Mouse (Mus musculus): ENCODE measurements at regions not wholly inside any gene's neighbourhood (a gene's known extent, or its start where the extent isn't known, plus 50 kb on each side); places are given as distances from the start of the nearest gene placed in this dataset.

- no peak for DNase-seq (ENCODE audit: low read depth in 2 of 2, low spot score in 2 of 2)
These were observed 645.4 kb upstream of the Gm10131 start for GRCm38 (mm10) chr8:34756916-34757315.

DNA sequence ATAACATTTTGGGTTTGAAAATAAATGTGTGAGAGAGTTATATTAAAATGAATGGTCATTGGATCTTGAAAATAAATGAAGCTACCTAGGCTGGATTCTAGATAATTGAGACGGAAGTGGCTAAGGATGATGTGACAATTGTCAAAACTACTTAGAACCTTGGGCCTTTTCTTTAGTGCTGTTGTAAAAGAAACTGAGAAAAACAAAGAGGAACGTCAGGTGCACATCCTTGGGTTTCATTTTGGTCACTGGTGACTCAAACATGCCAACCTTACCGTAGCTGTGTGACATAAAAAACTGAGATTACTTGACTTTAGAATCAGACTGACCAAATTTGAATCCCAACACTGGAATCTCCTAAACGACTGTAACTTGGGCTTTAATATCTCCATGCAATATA, 644.6 kb upstream of the Gm10131 start:
- no peak for DNase-seq (ENCODE audit: low read depth in 2 of 2, low spot score in 2 of 2)

- no peak for DNase-seq (ENCODE audit: low read depth in 2 of 2, low spot score in 2 of 2)
These were observed 643.9 kb upstream of the Gm10131 start for GRCm38 (mm10) chr8:34755480-34755879.

DNA sequence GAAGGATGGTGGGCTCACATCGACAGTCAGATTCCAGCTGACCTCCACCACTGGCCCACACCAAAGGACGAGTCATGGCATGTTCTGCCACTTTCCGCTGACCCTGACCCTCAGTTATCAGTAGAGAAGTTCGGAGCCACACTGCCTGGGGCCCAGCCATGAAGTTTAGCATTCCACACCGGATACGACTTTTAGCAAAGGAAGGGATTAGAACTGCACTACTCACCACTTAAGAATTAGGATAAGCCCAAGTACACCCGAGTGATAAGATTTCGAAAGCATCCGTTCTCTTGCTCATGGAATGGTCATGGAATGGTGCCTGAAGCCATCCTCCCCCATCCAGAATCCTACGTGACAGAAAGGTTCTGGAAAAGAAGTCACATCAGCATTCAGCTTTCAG, 641.5 kb upstream of the Gm10131 start:
- no peak for DNase-seq (ENCODE audit: low read depth in 2 of 2, low spot score in 2 of 2)

DNA sequence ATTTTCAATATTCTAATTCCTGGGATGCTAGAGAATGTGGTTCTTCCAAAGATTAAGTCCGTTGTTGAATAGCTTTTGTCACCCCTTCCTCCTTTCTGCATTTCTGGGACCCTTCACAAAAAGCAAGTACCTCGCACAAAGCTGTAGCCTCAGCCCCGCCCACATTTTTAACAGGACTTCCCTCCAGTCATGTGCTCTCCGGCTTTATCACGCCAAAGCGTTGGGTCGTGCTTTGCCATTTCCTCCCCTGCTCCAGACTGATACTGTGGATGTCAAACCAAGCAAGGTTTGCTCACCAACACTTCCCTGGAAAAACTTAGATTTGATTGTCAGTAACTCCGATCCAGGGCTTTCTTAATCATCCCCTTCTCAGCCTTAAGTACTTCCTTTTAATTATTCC, 637.0 kb upstream of the Gm10131 start:
- DNase-seq (ENCODE audit: low read depth in 2 of 2, low spot score in 2 of 2), result no peak

DNA sequence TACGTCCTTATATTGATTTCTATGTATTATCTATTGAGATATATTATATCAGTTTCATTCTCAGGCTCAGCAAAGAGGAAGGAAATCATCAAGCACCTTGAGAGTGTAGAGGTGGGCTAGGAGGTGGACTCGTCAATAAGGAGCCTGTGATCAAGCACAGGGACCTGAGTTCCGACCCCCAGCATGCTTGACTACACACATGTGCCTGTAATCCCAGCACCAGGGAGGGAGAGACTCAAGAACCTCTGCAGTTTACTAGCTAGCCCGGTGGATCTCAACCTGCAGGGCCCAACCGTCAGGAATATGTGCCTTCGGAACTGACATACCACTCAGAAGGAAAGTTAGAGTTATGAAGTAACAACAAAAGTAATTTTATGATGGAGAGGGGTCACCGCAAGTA, 634.2 kb upstream of the Gm10131 start:
- DNase-seq (ENCODE audit: low read depth in 2 of 2, low spot score in 2 of 2), result no peak

GRCm38 (mm10) chr8:34744682-34745081, 633.1 kb upstream of the Gm10131 start:
- DNase-seq (ENCODE audit: low read depth in 2 of 2, low spot score in 2 of 2), result no peak

GRCm38 (mm10) chr8:34744179-34744578, 632.6 kb upstream of the Gm10131 start:
- no peak for DNase-seq (ENCODE audit: low read depth in 2 of 2, low spot score in 2 of 2)

- DNase-seq (ENCODE audit: low read depth in 2 of 2, low spot score in 2 of 2), result no peak
These were observed 631.6 kb upstream of the Gm10131 start for GRCm38 (mm10) chr8:34743137-34743536.

- no peak for DNase-seq (ENCODE audit: low read depth in 2 of 2, low spot score in 2 of 2)
These were observed 629.3 kb upstream of the Gm10131 start for GRCm38 (mm10) chr8:34740836-34741235.

DNA sequence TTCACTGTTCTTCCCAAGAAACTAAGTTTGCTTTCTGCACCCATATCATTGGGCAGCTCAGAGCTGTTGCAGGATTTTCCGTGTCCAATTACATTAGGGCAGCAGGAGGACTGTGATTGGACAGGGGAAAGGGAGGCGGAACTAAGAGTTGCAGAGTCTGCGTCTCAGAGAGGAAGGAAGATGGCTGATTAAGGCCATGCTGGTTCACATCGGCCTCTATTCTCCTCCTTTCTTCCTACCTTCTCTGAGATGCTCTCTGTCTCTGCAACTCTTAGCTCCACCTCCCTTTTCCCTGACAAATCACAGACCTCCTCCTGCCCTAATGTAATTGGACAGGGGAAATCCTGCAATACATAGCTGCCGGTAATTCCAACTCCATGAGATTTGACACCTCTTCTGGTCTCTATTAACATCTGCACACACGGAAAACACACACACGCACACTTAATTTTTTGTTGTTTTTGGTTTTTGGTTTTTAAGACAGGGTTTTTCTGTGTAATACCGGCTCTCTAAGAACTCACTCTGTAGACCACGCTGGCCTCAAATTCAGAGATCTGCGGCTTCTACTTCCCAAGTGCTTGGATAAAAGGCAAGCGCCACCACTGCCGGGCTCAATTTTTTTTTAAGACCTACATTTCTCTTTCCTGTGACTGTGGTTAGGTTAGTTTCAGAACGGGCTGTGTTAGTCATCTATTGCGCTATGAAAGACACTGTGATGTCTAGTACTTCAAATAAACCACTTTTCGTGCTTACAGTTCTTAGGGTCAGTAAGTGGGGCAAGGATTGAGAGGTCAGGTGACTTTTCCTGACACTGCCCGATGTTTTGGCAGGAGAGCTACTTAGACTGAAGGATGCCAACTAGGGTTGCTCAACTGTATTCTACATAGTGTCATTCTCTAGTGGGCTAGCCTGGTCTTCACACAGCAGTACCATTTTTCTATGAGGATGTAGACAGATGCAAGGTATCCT, 628.6 kb upstream of the Gm10131 start:
- peak; percentile 15 to 29 for DNase-seq (ENCODE audit: low read depth in 2 of 2, low spot score in 2 of 2)

- DNase-seq (ENCODE audit: low read depth in 2 of 2, low spot score in 2 of 2), result no peak
These were observed 624.7 kb upstream of the Gm10131 start for GRCm38 (mm10) chr8:34736214-34736613.

GRCm38 (mm10) chr8:34735006-34735405, 623.5 kb upstream of the Gm10131 start:
- DNase-seq (ENCODE audit: low read depth in 2 of 2, low spot score in 2 of 2), result peak in 1 of 2 experiments; percentile 18

DNA sequence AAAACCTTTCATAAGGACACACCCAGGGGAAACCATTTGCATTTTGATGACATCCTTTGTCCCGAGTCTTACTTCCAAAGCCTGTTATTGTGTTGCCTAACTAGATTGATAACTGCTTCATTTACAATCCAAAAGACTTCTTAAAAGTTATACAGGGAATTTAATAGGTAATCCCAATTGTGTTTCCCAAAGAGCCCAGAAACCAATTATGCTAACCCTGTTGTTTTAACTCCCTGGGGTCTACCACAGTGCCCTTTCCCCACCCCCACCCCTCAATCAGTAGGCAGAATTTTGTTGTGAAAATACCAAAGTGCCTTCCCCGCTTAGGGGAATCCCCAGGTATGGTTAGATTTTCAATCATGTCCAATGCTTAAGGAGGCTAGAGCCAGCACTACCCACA, 621.3 kb upstream of the Gm10131 start:
- DNase-seq (ENCODE audit: low read depth in 2 of 2, low spot score in 2 of 2), result no peak

DNA sequence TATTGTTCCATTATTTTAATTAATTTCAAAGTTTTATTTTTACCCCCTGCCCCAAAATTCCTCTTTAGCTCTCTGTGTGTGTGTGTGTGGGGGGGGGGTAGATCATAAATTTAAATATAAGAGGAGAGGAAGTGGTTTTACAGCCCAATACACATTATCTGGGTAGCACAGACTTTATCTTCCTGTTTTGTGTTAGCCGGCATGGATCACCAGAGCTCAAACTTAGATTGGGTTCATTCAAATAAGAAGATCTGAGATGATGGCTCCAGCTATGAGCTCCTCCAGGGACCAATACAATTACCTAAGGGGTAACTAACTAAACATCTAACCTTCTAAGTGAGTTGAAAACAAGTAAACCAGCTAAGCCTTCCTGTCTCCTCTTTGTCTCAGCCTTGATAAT, 620.8 kb upstream of the Gm10131 start:
- DNase-seq (ENCODE audit: low read depth in 2 of 2, low spot score in 2 of 2), result no peak

DNA sequence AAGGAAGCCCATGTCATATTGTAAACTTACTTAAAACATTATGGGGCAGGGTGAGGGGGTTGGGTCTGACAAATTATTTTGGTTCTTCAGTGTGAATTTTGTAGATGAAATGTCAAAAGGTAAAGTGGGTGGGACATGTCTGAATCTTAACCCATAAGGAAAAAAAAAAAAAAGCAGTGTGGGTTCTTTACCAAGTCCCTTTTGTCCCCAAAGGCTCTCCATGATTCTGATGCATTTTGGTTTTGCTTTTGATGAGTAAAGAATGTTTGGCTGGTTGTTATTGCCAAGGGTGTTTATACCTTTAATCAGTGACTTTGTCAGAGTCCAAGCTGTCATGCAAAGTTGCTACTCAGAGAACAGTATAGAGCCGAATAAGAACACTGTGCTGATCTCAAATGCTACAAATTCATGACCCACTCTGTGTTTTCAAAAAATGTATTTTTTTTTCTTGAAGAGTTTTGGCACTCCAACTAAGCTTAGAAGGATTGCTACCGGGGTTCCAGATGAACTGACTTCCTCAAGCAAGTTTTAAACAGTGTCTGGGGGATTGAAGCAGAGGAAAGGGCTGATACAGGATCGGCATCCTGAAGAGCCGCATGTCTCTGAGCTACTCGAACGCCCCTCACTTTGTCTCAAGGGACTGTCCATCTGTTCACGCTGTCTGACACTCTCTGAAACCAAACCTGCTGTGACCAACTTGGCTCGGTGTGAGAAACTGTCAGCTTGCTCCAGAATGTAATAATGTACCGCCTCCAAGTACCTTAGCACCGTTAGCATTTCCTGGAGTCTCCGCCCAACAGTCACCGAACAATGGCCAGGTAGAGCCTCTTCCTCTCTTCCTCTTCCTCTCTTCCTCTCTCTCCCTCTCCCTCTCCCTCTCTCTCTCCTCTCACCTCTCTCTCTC, 619.8 kb upstream of the Gm10131 start:
- DNase-seq (ENCODE audit: low read depth in 2 of 2, low spot score in 2 of 2), result no peak

DNA sequence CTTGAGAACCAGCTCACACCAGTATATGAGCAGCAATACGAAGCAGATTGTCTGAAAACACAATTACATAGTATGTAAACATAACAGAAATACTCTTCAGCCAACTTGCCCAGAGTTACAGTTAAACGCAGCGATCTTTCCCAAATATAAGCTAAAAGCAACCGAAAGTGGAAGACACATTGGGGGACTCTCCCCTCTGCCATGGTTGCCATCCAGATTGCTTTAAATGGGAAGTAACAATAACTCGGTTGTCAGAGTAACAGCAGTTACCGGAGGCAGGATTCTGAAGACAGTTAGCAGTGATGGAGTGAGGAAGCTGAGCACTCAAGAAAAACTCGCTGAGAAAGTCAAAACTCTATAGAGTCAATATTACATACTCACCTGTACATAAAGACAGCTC, 618.0 kb upstream of the Gm10131 start:
- no peak for DNase-seq (ENCODE audit: low read depth in 2 of 2, low spot score in 2 of 2)

DNA sequence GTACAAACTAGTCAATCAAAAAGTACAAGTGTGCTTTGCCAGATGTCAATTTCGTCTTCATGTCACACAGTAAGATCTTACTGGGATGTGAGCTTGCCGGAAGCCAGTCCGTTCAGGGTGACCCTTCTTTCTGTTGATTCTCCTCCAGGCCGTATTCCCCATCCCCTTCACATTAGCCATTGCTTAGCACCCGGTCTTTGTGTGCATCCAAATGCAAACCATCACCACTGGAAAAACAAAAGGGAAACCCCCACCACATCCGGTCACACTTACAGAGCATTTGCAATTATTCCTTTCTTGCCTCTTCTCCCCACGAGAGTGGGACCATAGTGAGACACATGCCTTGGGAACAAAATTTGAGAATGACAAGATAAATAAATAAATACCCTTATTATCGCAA, 616.2 kb upstream of the Gm10131 start:
- DNase-seq (ENCODE audit: low read depth in 2 of 2, low spot score in 2 of 2), result no peak

DNA sequence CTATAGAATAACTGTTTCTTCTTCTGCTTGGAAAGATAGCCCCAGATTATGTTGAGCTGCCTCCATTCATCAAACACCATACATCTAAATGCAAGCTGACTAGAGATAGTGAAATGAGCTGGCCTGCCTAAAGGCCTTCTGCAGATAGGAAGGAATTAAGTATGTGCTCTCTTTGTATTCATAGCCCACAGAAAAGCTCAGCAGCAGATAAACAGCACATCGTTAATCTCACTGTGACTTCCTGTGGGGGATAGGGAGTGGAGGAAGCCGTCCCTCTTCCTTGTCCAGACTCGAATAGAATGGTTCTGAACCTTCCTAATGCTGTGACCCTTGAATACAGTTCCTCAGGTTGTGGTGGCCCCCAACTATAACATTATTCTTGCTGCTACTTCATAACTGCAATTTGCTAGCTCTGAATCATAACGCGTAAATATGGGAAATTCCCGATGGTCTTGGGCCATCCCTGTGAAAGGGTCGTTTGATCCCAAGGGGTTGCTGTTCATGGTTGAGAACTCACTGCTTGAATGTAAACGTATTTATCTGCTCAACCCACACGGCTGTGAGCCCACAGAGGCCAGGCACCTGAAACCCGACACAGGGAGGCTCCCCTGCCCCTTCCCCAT, 614.7 kb upstream of the Gm10131 start:
- no peak for DNase-seq (ENCODE audit: low read depth in 2 of 2, low spot score in 2 of 2)

DNA sequence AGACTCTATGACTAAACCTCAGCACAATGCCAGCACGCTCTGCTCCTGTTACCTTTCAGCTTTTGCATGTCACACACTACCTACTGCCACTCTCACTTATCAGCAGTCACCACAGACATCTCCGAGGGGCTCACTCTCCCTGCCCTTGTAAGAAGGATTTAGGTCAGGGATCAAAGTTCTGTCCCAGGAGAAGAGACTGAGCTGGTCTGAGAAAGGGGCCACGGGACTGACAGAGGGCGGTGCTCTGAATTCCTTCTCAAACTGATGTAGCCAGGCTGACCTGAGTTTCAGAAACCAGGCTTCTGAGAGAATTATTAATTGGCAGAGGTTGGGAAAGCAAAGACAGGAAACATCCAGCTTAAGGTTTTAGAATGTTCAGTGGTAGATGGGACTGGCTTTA, 614.0 kb upstream of the Gm10131 start:
- DNase-seq (ENCODE audit: low read depth in 2 of 2, low spot score in 2 of 2), result no peak

DNA sequence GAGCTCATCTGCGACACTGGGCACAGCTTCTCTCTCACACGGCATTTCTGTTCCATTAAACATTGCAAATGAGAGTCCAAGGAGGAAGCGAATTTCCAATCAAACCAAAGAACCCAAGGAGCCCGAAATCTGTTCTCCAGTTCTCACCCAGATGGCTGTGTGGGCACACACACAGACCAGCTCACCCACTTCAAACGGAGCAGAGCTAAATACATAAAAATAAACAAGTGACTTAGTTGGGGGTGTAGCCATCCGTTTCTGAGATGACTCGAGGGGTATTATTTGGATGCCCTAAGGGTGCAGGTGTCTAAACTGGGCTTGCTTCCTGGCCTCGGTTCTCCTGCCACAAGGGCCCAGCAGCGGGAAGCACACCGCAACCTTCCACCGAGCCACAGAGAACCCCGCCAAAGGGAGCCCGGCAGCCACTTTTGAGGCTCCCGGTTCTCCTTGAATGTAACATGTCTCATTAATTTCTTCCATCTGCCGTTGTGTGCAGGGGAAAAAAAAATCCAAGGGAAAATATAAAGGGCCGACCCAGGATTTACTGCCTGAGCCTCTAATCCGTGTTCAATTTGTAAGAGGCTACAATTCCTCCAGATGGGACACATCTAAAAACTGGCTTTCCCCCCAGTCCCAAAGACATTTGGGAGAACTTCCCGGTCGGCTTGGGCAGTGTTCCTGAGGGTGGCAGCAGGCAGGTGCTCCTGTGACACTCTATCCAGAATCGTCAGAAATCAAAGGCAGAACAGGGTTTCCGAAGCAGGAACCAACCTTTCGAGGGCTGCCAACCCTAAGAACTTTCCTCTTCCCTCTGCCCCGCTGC, 598.6 kb upstream of the Gm10131 start:
- DNase-seq (ENCODE audit: low read depth in 2 of 2, low spot score in 2 of 2), result no peak

All from CD8-positive naive resting alpha-beta T cell, adult 2 months (primary cell).